In genomic region chr2:9117523-9117922, GRCm38 (mm10) we compare ENCODE assay signal across 22 mouse cellular contexts.
A peak's percentile ranks its signal among the peaks of the same experiment; 100 is the strongest.
DNase-seq lines count a peak whose midpoint lies in the region; ATAC-seq and TF ChIP-seq lines count a peak whose summit lies in the region.
"Had no signal": no experiment of that assay in that cellular context is flagged by ENCODE, and none has a peak within 500 bp of the region (broad histone marks: within the 10 kb centered on the region; RNA-seq: fewer than 3 reads in every experiment).

No protein-coding gene starts in this region.

- H3K9me3 ChIP-seq in midbrain, embryonic 13.5 days, result no peaks in the 10 kb centered on the region
- H3K9me3 ChIP-seq in midbrain, embryonic 10.5 days (replicated peaks), result no peaks in the 10 kb centered on the region
- no peaks in the 10 kb centered on the region for H3K9me3 ChIP-seq in neural tube, embryonic 13.5 days
- no peaks in the 10 kb centered on the region for H3K9me3 ChIP-seq in neural tube, embryonic 15.5 days (replicated peaks)
- H3K9me3 ChIP-seq: forebrain, embryonic 10.5 days; forebrain, embryonic 13.5 days; heart, embryonic 10.5 days; heart, embryonic 13.5 days; hindbrain, embryonic 12.5 days had no signal

- no peaks in the 10 kb centered on the region for H3K36me3 ChIP-seq in midbrain, embryonic 13.5 days
- H3K36me3 ChIP-seq in midbrain, embryonic 10.5 days, result no peaks in the 10 kb centered on the region
- no peaks in the 10 kb centered on the region for H3K36me3 ChIP-seq in neural tube, embryonic 13.5 days
- no peaks in the 10 kb centered on the region for H3K36me3 ChIP-seq in neural tube, embryonic 15.5 days
- H3K36me3 ChIP-seq: forebrain, embryonic 10.5 days; heart, embryonic 10.5 days; heart, embryonic 13.5 days; hindbrain, embryonic 12.5 days had no signal

- H3K4me3 ChIP-seq in midbrain, embryonic 13.5 days (replicated peaks), result no peak overlapping the region
- H3K4me3 ChIP-seq in midbrain, embryonic 10.5 days, result no peak overlapping the region
- H3K4me3 ChIP-seq in neural tube, embryonic 13.5 days, result no peak overlapping the region
- no peak overlapping the region for H3K4me3 ChIP-seq in neural tube, embryonic 15.5 days (replicated peaks)
- H3K4me3 ChIP-seq: forebrain, embryonic 10.5 days; forebrain, embryonic 13.5 days; heart, adult 2 months; heart, embryonic 10.5 days; heart, embryonic 13.5 days; hindbrain, embryonic 12.5 days had no signal

- no peaks in the 10 kb centered on the region for H3K4me1 ChIP-seq in midbrain, embryonic 13.5 days (replicated peaks)
- H3K4me1 ChIP-seq in midbrain, embryonic 10.5 days, result no peaks in the 10 kb centered on the region
- 0 out of 2 replicates have a peak, but pooled peaks cover 5% of the 10 kb centered on the region for H3K4me1 ChIP-seq in neural tube, embryonic 13.5 days (replicated peaks)
- no peaks in the 10 kb centered on the region for H3K4me1 ChIP-seq in neural tube, embryonic 15.5 days
- H3K4me1 ChIP-seq: forebrain, embryonic 10.5 days; forebrain, embryonic 13.5 days; heart, embryonic 10.5 days; heart, embryonic 13.5 days; hindbrain, embryonic 12.5 days had no signal

- 62% methylated on average over 5 of the region's 5 CpGs for WGBS in midbrain, embryonic 13.5 days
- 81% methylated on average over 5 of the region's 5 CpGs for WGBS in midbrain, embryonic 10.5 days
- 50% methylated on average over 5 of the region's 5 CpGs for WGBS in neural tube, embryonic 13.5 days
- WGBS in neural tube, embryonic 15.5 days, result 35% methylated on average over 5 of the region's 5 CpGs

- TF ChIP-seq CTCF in brain, embryonic 14.5 days (IDR thresholded peaks at IDR 0.05; ENCODE audit: borderline replicate concordance, extremely low read depth, insufficient read depth, insufficient read length), result no peak

- H3K4me2 ChIP-seq in midbrain, embryonic 13.5 days (replicated peaks), result no peak overlapping the region
- no peak overlapping the region for H3K4me2 ChIP-seq in neural tube, embryonic 13.5 days
- H3K4me2 ChIP-seq in neural tube, embryonic 15.5 days, result no peak overlapping the region
- H3K4me2 ChIP-seq: forebrain, embryonic 13.5 days; heart, embryonic 13.5 days; hindbrain, embryonic 12.5 days had no signal

- no peak for DNase-seq in midbrain, embryonic 10.5 days (ENCODE audit: low spot score)
- peak; percentile 35 for DNase-seq in brain, embryonic 14.5 days (ENCODE audit: low read depth)
- no peak for DNase-seq in natural killer cell, adult 2 months (ENCODE audit: low spot score in 2 of 2)
- DNase-seq: adrenal gland, adult 8-10 months; adrenal gland, postnatal 25 days; cerebellum, adult 18-20 months; cerebellum, adult 9-10 months; cerebellum, postnatal 14 days; gastrocnemius, postnatal 10 days; gastrocnemius, postnatal 36 days; heart, adult 2 months; heart, postnatal 14 days; heart, postnatal 4 days had no signal

- 0 out of 2 replicates have a peak, but pooled peaks have one; percentile 40 for ATAC-seq in midbrain, embryonic 13.5 days
- peak; percentile 67; the same call in 1 of the 2 replicates for ATAC-seq in neural tube, embryonic 13.5 days (ENCODE audit: low read depth)
- ATAC-seq in neural tube, embryonic 15.5 days (ENCODE audit: low FRiP score), result no peak; the same call in 1 of the 2 replicates
- ATAC-seq: forebrain, embryonic 13.5 days; forebrain, embryonic 16.5 days had no signal

- no peak for TF ChIP-seq POLR2A in brain, embryonic 14.5 days (IDR thresholded peaks at IDR 0.05; ENCODE audit: borderline replicate concordance, extremely low read depth, insufficient read depth, insufficient read length, poor library complexity, severe bottlenecking)

- no peaks in the 10 kb centered on the region for H3K27me3 ChIP-seq in midbrain, embryonic 13.5 days
- H3K27me3 ChIP-seq in midbrain, embryonic 10.5 days (ENCODE audit: low read depth, poor library complexity, severe bottlenecking), result no peaks in the 10 kb centered on the region
- no peaks in the 10 kb centered on the region for H3K27me3 ChIP-seq in neural tube, embryonic 13.5 days
- no peaks in the 10 kb centered on the region for H3K27me3 ChIP-seq in neural tube, embryonic 15.5 days (replicated peaks)
- H3K27me3 ChIP-seq: forebrain, embryonic 13.5 days; heart, embryonic 13.5 days; hindbrain, embryonic 12.5 days had no signal

- H3K27ac ChIP-seq in midbrain, embryonic 13.5 days, result no peak overlapping the region
- H3K27ac ChIP-seq in midbrain, embryonic 10.5 days (replicated peaks), result no peak overlapping the region
- no peak overlapping the region for H3K27ac ChIP-seq in neural tube, embryonic 13.5 days (replicated peaks)
- H3K27ac ChIP-seq in neural tube, embryonic 15.5 days (replicated peaks), result no peak overlapping the region
- H3K27ac ChIP-seq: forebrain, embryonic 10.5 days; forebrain, embryonic 13.5 days; heart, adult 2 months; heart, embryonic 10.5 days; heart, embryonic 13.5 days; hindbrain, embryonic 12.5 days had no signal

- no peak overlapping the region for H3K9ac ChIP-seq in midbrain, embryonic 13.5 days (replicated peaks)
- H3K9ac ChIP-seq in neural tube, embryonic 13.5 days, result no peak overlapping the region
- H3K9ac ChIP-seq in neural tube, embryonic 15.5 days (replicated peaks), result no peak overlapping the region
- H3K9ac ChIP-seq: forebrain, embryonic 13.5 days; heart, embryonic 13.5 days; hindbrain, embryonic 12.5 days had no signal
